Mouse (Mus musculus) thymus, postnatal 36 days (tissue): ENCODE measurements at regions not wholly inside any gene's neighbourhood (a gene's known extent, or its start where the extent isn't known, plus 50 kb on each side); places are given as distances from the start of the nearest gene placed in this dataset.

Experiments used
- DNase-seq, 2 experiments: peaks; one replicate each; pipeline ENCODE4 v3.0.0; 2022; ENCODE audit warnings: mixed read lengths in 2 of 2

GRCm38 (mm10) chr10:97778531-97778930, 52.0 kb upstream of the C030005K15Rik start:
- no peak for DNase-seq

GRCm38 (mm10) chr10:97779335-97779734, 52.8 kb upstream of the C030005K15Rik start:
- DNase-seq: no peak

- DNase-seq: no peak
Observed at GRCm38 (mm10) chr10:97793804-97794203, 67.2 kb upstream of the C030005K15Rik start.

- no peak for DNase-seq
Observed at GRCm38 (mm10) chr10:97801448-97802265, 75.1 kb upstream of the C030005K15Rik start.

- DNase-seq: no peak
Observed at GRCm38 (mm10) chr10:97807947-97808346, 81.4 kb upstream of the C030005K15Rik start.

GRCm38 (mm10) chr10:97842574-97842973, 116.0 kb upstream of the C030005K15Rik start:
- DNase-seq: no peak

GRCm38 (mm10) chr10:97851487-97851886, 124.9 kb upstream of the C030005K15Rik start:
- DNase-seq: no peak

GRCm38 (mm10) chr10:97877088-97877487, 150.5 kb upstream of the C030005K15Rik start:
- DNase-seq: no peak

- DNase-seq: no peak
Observed at GRCm38 (mm10) chr10:97886049-97886448, 159.5 kb upstream of the C030005K15Rik start.

- no peak for DNase-seq
Observed at GRCm38 (mm10) chr10:97905793-97906192, 179.2 kb upstream of the C030005K15Rik start.

GRCm38 (mm10) chr10:97925568-97925967, 199.0 kb upstream of the C030005K15Rik start:
- no peak for DNase-seq

GRCm38 (mm10) chr10:97940345-97940744, 213.8 kb upstream of the C030005K15Rik start:
- no peak for DNase-seq

- DNase-seq: no peak
Observed at GRCm38 (mm10) chr10:97965881-97966280, 239.3 kb upstream of the C030005K15Rik start.

- no peak for DNase-seq
Observed at GRCm38 (mm10) chr10:97966931-97967330, 240.4 kb upstream of the C030005K15Rik start.

GRCm38 (mm10) chr10:98007037-98007436, 280.5 kb upstream of the C030005K15Rik start:
- no peak for DNase-seq

- DNase-seq: no peak
Observed at GRCm38 (mm10) chr10:98008355-98008754, 281.8 kb upstream of the C030005K15Rik start.

- no peak for DNase-seq
Observed at GRCm38 (mm10) chr10:98012916-98013315, 286.4 kb upstream of the C030005K15Rik start.

GRCm38 (mm10) chr10:98014985-98015902, 288.7 kb upstream of the C030005K15Rik start:
- DNase-seq: no peak

- DNase-seq: no peak
Observed at GRCm38 (mm10) chr10:98016596-98017304, 290.2 kb upstream of the C030005K15Rik start.

GRCm38 (mm10) chr10:98029124-98029523, 302.6 kb upstream of the C030005K15Rik start:
- no peak for DNase-seq

GRCm38 (mm10) chr10:98029621-98030020, 303.1 kb upstream of the C030005K15Rik start:
- no peak for DNase-seq

GRCm38 (mm10) chr10:98032661-98033060, 306.1 kb upstream of the C030005K15Rik start:
- DNase-seq: no peak

- no peak for DNase-seq
Observed at GRCm38 (mm10) chr10:98041766-98042165, 315.2 kb upstream of the C030005K15Rik start.
